Mouse (Mus musculus) liver, adult 2 months (tissue): Measurements from ENCODE around the gene Sds. TPM values are rescaled to one million over a fixed set of nuclear protein-coding genes. Genes with fewer than 3 reads are reported as not detected.

Experiments used
- DNase-seq: peaks from one replicate; pipeline ENCODE4 v3.0.0-alpha.2; 2011; ENCODE audit warnings: low read depth, low spot score; ENCODE audit errors: extremely low read depth
- H3K27ac ChIP-seq: fragments of 200-500 bp; replicated peaks from 2 replicates; pipeline ENCODE4 v1.5.1; 2012; ENCODE audit warnings: low read depth, mild to moderate bottlenecking, control low read depth, inconsistent platforms, low read length; ENCODE audit not compliant: insufficient read depth
- H3K27me3 ChIP-seq: fragments of 200-500 bp; 2 replicates; pipeline ENCODE4 v1.6.1; 2012; ENCODE audit warnings: mild to moderate bottlenecking, moderate library complexity, low read length, inconsistent platforms; ENCODE audit not compliant: control insufficient read depth, insufficient read depth
- H3K36me3 ChIP-seq: fragments of 200-500 bp; 2 replicates; pipeline ENCODE4 v1.6.1; 2012; ENCODE audit warnings: low read length, inconsistent platforms; ENCODE audit not compliant: control insufficient read depth, insufficient read depth
- H3K4me1 ChIP-seq: fragments of 200-500 bp; 2 replicates; pipeline ENCODE4 v1.6.1; 2011; ENCODE audit warnings: low read length; ENCODE audit not compliant: control insufficient read depth, insufficient read depth
- H3K4me3 ChIP-seq: fragments of 200-500 bp; 2 replicates; pipeline ENCODE4 v1.5.1; 2011; ENCODE audit warnings: low read depth, mild to moderate bottlenecking, control low read depth, low read length, moderate library complexity; ENCODE audit not compliant: insufficient read depth
- H3K79me2 ChIP-seq: fragments of 200-500 bp; 2 replicates; pipeline ENCODE4 v1.6.1; 2012; ENCODE audit warnings: inconsistent platforms, mild to moderate bottlenecking, low read length, moderate library complexity; ENCODE audit not compliant: control insufficient read depth, insufficient read depth
- H3K9ac ChIP-seq: fragments of 200-500 bp; 2 replicates; pipeline ENCODE4 v1.6.1; 2012; ENCODE audit warnings: low read depth, mild to moderate bottlenecking, control low read depth, inconsistent platforms, low read length
- CTCF ChIP-seq: fragments of 200-500 bp; IDR thresholded peaks from 2 replicates; pipeline ENCODE4 v1.5.1; 2011; ENCODE audit warnings: low read depth, low read length, control low read depth
- POLR2A ChIP-seq: fragments of 200-500 bp; IDR thresholded peaks from 2 replicates; pipeline ENCODE4 v1.6.1; 2011; ENCODE audit warnings: low read length, control low read depth; ENCODE audit not compliant: insufficient read depth; ENCODE audit errors: extremely low read depth
- WGBS: fragments of 180-500 bp; shearing (Covaris S2); methylation state at CpG from one replicate; pipeline ENCODE4 v1.1.7; 2018; 5-methylcytosine and 5-hydroxymethylcytosine counted together
- polyA plus RNA-seq: library from polyadenylated mRNA; depleted of rRNA; stranded (reverse); fragments of >200 nt; gene quantifications from 2 replicates; pipeline ENCODE4 v1.2.3, GENCODE M21; 2012
- total RNA-seq: library from RNA; depleted of rRNA; stranded (reverse); fragments of >200 nt; gene quantifications from 2 replicates; pipeline ENCODE4 v1.2.3, GENCODE M21; 2014

Sds gene
- total and polyA plus RNA-seq, 2 experiments, result 410 to 648 TPM

- peak overlapping the region; percentile 88 for H3K9ac ChIP-seq
- 55% methylated on average over 9 of the region's 9 CpGs for whole genome bisulfite sequencing
These were observed 25.9 kb downstream of the Sds start for GRCm38 (mm10) chr5:120502147-120502621.

GRCm38 (mm10) chr5:120502675-120503143 is 26.4 kb downstream of the Sds start:
- H3K27me3 ChIP-seq, result no peaks in the 10 kb centered on the region
- no peak for TF ChIP-seq CTCF
- no peak for TF ChIP-seq POLR2A
- DNase-seq, result no peak
- H3K27ac ChIP-seq, result peak overlapping the region; percentile 67
- peak overlapping the region; percentile 76 for H3K4me3 ChIP-seq
- WGBS, result 6% methylated on average over 12 of the region's 12 CpGs
- H3K9ac ChIP-seq, result peak overlapping the region; percentile 88
- no peaks in the 10 kb centered on the region for H3K36me3 ChIP-seq
- H3K79me2 ChIP-seq, result peaks cover 16% of the 10 kb centered on the region; the same call in 1 of the 2 replicates
- H3K4me1 ChIP-seq, result peaks cover 14% of the 10 kb centered on the region

More at GRCm38 (mm10) chr5:120502147-120502621, 25.9 kb downstream of the Sds start:
- peaks cover 15% of the 10 kb centered on the region for H3K4me1 ChIP-seq
- DNase-seq, result no peak
- TF ChIP-seq CTCF, result no peak
- H3K27ac ChIP-seq, result peak overlapping the region; percentile 67; the same call in 1 of the 2 replicates
- no peaks in the 10 kb centered on the region for H3K36me3 ChIP-seq
- no peaks in the 10 kb centered on the region for H3K27me3 ChIP-seq
- H3K4me3 ChIP-seq, result peak overlapping the region; percentile 76; the same call in 1 of the 2 replicates
- peaks cover 16% of the 10 kb centered on the region; the same call in 1 of the 2 replicates for H3K79me2 ChIP-seq

GRCm38 (mm10) chr5:120503144-120503795 is 26.9 kb downstream of the Sds start, which contains the start of gene Plbd2:
Gene Plbd2 (minus strand): TSS chr5:120503625.
- Histone ChIP-seq H3K9ac (peak within 1 kb of the TSS; percentile 88), H3K27me3 (no peaks in the 10 kb centered on the region), H3K79me2 (peaks cover 16% of the 10 kb centered on the region; the same call in 1 of the 2 replicates), H3K27ac (peak within 1 kb of the TSS; percentile 67), H3K4me1 (peaks cover 14% of the 10 kb centered on the region), H3K36me3 (no peaks in the 10 kb centered on the region), H3K4me3 (peak within 1 kb of the TSS; percentile 76)
- no peak for DNase-seq
- peak; percentile 80 for TF ChIP-seq POLR2A
- no peak for TF ChIP-seq CTCF
- WGBS, result under 1% methylated on average over 55 of the region's 55 CpGs

- whole genome bisulfite sequencing, result 20% methylated on average over 16 of the region's 16 CpGs
- Histone ChIP-seq H3K27ac (no peak overlapping the region), H3K36me3 (no peaks in the 10 kb centered on the region), H3K4me3 (no peak overlapping the region), H3K4me1 (peaks cover 14% of the 10 kb centered on the region), H3K79me2 (peaks cover 16% of the 10 kb centered on the region; the same call in 1 of the 2 replicates), H3K9ac (no peak overlapping the region), H3K27me3 (no peaks in the 10 kb centered on the region)
- DNase-seq, result peak; percentile 79
- TF ChIP-seq CTCF (peak; percentile 97), POLR2A (no peak)
These were observed 29.0 kb downstream of the Sds start for GRCm38 (mm10) chr5:120505368-120505767.

- TF ChIP-seq POLR2A (no peak), CTCF (no peak)
- H3K27ac ChIP-seq, result no peak overlapping the region
- H3K9ac ChIP-seq, result no peak overlapping the region
- H3K36me3 ChIP-seq, result no peaks in the 10 kb centered on the region
- H3K27me3 ChIP-seq, result no peaks in the 10 kb centered on the region
- WGBS, result 68% methylated on average over 9 of the region's 9 CpGs
- H3K79me2 ChIP-seq, result peaks cover 16% of the 10 kb centered on the region; the same call in 1 of the 2 replicates
- DNase-seq, result no peak
- no peak overlapping the region for H3K4me3 ChIP-seq
- H3K4me1 ChIP-seq, result peaks cover 14% of the 10 kb centered on the region
These were observed 29.5 kb downstream of the Sds start for GRCm38 (mm10) chr5:120505781-120506180.

- no peak for DNase-seq
- TF ChIP-seq CTCF, result no peak
- TF ChIP-seq POLR2A, result no peak
- 63% methylated on average over 9 of the region's 9 CpGs for WGBS
- Histone ChIP-seq H3K36me3 (no peaks in the 10 kb centered on the region), H3K79me2 (peaks cover 15% of the 10 kb centered on the region; the same call in 1 of the 2 replicates), H3K27me3 (no peaks in the 10 kb centered on the region), H3K4me1 (peaks cover 10% of the 10 kb centered on the region), H3K4me3 (no peak overlapping the region), H3K9ac (no peak overlapping the region), H3K27ac (no peak overlapping the region)
These were observed 30.2 kb downstream of the Sds start for GRCm38 (mm10) chr5:120506490-120506889.
